Mouse (Mus musculus) myocyte (in vitro differentiated cells): ENCODE results near the gene Tmem79.

Source experiments
- E2F4 ChIP-seq: IDR thresholded peaks from one replicate; pipeline ENCODE4 v1.6.1; 2011; ENCODE audit warnings: mild to moderate bottlenecking, control low read depth, moderate library complexity; ENCODE audit not compliant: insufficient read depth
- MAX ChIP-seq: IDR thresholded peaks from one replicate; pipeline ENCODE4 v1.6.1; 2011; ENCODE audit warnings: low read depth, mild to moderate bottlenecking, control low read depth
- MYOG ChIP-seq, 3 experiments: IDR thresholded peaks; one replicate each; pipeline ENCODE4 v1.6.1; 2011; ENCODE audit warnings: control low read depth in 2 of 3, low read depth in 2 of 3, mild to moderate bottlenecking in 2 of 3; ENCODE audit not compliant: insufficient read length in 2 of 3, control insufficient read depth in 1 of 3, insufficient read depth in 1 of 3
- POLR2A ChIP-seq: IDR thresholded peaks from one replicate; pipeline ENCODE4 v1.6.1; 2011; ENCODE audit warnings: low read depth, mild to moderate bottlenecking, control low read depth, moderate library complexity; ENCODE audit not compliant: insufficient read length
- POLR2AphosphoS2 ChIP-seq: IDR thresholded peaks from one replicate; pipeline ENCODE4 v1.6.1; 2011; ENCODE audit warnings: low read depth, control low read depth; ENCODE audit not compliant: insufficient read length
- SRF ChIP-seq: IDR thresholded peaks from one replicate; pipeline ENCODE4 v1.6.1; 2011; ENCODE audit warnings: low read depth; ENCODE audit not compliant: control insufficient read depth, insufficient read length
- TCF12 ChIP-seq: IDR thresholded peaks from one replicate; pipeline ENCODE4 v1.6.1; 2011; ENCODE audit warnings: mild to moderate bottlenecking, control low read depth; ENCODE audit not compliant: poor library complexity, insufficient read depth, severe bottlenecking
- TCF3 ChIP-seq: IDR thresholded peaks from one replicate; pipeline ENCODE4 v1.6.1; 2011; ENCODE audit warnings: low read depth, control low read depth; ENCODE audit not compliant: insufficient read length

DNA sequence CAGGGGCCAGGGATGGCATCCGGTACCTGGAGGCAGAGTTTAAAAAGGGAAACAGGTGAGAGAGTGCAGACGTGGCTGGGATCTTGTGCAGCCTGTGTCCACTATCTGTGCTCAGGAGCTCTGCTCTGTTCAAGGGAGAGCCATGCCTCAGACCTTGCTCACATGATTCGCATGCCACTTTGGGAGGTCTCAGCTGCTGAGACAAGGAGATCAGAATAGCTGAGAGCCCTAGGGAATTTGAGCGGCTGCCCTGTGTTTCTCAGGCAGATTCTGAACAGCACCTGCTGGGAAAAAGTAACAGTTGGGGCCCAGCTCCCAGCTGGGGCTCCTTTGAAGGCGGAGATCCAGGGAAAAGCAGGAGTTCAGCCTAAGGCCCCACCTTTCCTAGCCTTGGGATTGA is 23.6 kb upstream of the Tmem79 start:
- TF ChIP-seq POLR2A = no peak
- TF ChIP-seq MAX = no peak
- peak in 1 of 3 experiments; percentile 36 for TF ChIP-seq MYOG (IDR thresholded peaks at IDR 0.05; ENCODE audit: control insufficient read depth in 1 of 3, insufficient read depth in 1 of 3, insufficient read length in 2 of 3, low read depth in 2 of 3)
- TF ChIP-seq POLR2AphosphoS2 = no peak
- TF ChIP-seq TCF12 = no peak
- no peak for TF ChIP-seq SRF
- TF ChIP-seq TCF3 = no peak
- no peak for TF ChIP-seq E2F4
